Mouse (Mus musculus): ENCODE data around the gene Orm1.
A peak's percentile ranks its signal among the peaks of the same experiment; 100 is the strongest.

Gene Orm1

DNA sequence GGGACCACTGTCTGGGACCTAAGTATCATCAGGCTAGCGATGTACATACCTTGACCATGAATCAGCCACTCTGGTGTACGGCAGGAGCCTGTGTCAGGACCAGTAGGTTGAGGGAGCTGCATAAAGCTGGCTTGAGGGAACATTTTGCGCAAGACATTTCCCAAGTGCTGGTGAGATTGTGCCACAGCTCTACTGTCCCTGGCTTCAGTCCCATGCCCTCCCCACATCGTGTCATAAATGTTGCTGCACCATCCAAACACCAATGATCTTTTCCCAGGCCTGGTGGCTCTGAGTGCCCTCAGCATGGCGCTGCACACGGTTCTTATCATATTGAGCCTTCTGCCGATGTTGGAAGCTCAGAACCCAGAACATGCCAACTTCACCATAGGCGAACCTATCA is at the start of gene Orm1:
Gene Orm1 (plus strand): TSS at position 266 of the 400 bp plus-strand sequence.
- peak; percentile 16 to 19 for DNase-seq

DNA sequence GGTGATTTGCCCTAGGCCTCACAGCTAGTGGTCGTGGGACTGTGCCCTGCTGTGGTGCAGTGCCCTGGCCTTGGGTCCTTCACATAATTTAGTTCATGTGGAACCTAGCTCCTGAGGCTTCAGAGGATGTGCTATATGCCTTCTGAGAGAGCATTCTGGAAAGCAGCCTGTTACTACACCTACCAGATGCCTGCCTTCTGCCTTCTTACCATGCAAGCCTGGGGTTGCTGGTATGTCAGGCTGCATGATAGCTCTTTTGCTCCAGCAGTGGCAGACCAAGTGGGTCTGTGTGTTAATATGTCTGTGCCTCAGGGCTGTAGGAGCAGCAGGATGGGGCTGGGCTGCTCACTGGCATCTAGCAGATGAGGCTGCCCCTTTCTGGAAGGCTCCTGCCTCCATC is 48.7 kb upstream of the Orm1 start:
- no peak for DNase-seq

DNA sequence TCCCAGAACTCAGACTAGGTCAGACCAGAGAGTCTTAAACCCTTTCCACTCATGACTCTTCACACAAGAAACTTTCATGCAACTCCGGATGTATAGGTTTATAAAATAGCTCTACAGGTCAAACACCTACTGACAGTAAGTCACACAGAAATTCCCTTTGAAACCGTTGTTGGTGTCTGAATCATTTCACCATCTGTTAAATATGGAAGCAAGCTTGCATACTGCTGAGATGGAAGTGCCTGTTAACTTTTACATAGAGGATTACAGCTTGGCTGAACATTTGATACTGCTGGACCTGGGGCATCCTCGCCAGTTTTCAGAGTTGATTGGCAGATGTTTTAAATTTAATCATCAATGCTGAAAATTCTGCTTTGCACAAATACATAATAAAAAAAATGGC is 48.1 kb upstream of the Orm1 start:
- no peak for DNase-seq

DNA sequence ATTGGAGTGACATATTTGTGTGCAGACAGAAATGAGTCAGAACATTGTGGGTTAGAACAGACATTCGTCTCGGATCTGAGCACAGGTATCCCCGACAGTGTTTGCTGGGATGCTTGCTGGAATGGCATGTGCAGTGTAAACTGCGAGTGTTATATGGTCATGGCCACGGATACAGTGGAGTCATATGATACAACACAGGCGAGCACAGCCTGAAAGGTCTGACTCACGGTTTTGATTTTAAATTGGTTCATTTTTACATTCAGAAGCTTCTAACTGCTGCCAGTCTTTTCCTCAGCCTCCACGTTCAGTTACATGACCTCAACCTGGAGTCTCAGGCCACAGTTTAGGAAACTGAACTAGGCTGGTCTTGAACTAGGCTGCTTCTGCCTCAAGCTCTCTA is 47.5 kb upstream of the Orm1 start:
- no peak for DNase-seq

DNA sequence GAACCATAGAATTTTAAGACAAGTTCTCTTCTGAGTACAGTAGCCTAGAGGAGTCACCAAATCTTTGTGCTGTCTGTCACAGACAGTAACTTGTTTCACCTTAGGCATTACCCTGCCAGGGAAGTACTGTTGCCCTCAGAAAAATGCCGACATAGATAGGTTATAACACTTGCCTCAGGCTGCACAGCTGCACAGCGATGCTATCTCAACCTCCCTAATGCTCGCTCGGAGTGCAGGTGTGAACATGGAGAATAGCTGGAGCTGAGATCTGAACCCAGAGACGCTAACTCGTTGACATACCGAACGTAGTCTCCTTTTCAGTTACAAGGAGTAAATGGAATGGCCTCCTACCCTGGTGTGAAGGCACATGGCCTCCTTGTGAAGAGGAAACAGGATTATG is 46.2 kb upstream of the Orm1 start:
- no peak for DNase-seq

DNA sequence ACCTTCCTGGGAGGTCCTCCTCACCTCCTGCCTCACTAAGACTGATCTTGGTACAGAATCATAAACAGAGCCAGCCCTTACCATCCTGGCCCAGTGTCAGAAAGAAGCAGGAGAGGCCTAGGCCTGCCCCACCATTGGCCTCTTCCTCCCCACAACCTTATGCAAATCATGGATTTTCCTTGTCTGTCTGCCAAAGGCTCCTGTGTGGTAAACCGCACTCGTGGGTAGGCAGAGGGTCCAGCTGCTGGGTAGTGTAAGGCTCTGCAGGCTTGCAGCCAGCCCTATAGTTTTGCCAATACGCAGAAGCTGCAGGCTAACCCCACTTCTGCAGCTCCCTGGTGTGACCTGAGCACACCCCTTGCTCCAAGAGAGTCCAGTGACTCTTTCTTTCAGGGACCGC is 41.7 kb upstream of the Orm1 start:
- DNase-seq: peak in 1 of 2 experiments; percentile 49

DNA sequence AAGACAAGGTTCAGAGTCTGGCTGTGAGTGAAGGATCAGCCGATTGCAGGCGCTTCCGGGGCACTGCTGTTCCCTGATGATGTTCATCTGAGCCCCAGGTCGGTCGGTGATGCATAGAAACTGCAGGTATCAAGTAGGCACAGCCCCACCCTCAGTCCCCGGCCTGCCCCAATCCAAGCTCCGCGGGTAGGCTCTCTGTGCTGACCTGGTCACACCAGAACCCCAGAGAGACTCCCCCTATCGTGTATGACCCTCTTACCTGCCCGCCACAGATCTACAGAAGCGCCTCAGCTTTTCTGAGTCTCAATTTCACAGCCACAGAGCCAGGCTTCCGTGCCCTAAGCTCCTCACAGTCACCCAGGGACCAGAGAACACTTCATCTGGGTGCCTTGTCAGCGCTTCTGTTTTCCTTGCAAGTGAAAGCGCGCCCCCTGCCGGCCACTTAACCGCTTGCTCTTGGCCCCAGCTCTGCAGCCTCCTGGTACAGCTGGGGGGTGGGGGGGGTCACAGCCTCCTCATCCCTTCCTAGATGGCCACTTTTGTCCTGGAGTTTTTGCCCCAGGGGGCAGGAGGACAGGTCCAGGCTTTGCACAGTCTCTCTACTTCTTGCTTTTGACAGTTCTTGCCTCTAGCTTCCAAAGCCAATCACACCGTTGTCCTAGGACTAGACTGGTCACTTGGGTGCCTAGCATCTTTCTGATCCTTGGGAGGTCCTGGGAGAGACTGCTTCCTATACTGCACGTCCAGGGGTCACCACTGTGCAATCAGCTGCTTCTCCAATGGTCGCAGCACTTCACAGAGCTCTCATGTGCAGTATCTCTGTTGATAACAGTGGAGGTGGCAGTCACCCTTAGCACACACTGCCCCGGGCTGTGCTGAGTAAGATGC is 36.9 kb upstream of the Orm1 start:
- DNase-seq: peak; percentile 96 to 99

DNA sequence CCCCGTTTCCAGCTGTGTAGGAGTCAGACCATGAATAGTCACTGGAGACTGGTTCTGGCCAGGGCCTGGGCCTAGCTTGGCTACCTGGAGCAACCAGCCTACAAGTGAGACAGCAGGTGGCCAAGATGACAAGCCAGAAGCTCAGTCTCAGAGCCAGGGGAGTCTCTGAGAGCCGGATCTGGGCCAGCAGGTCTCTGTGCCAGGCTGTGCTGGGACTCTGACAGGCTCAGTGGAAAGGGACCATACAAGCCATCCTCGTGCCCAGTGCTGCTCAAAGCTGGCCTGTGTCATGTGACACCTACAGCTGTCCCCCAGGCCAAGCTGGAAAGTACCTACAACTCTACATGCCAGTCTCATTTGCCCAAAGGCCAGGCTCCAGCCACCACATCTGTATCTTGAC is 36.0 kb upstream of the Orm1 start:
- DNase-seq: peak; percentile 69 to 83

DNA sequence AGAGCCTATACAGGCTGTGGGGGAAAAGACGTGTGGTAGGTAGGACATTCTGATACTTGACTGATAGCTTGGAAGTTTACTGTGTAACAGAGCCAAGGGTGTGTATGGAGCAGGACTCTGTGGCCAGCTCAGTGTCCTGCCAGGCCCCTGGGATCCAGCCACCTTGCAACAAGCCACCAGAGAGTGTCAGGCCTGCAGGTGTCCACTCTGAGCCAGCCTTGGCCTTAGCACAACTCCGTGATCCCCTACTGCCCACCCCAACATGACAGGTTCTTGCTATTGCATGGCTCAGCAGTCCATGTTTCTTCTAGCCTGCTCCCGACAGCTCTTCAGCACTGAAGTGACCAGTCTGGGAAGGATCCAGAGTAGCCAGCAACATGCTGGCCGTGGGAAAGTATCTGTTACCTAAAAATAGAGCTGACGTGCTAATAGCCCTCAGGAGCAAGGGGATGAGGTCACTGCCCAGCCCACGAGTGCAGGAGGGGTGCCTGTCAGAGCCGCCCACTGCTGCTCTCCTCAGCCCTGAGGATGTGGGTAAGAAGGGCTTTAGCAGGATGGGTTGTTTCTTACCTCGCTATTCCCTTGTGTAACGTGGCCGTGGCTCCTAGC is 34.0 kb upstream of the Orm1 start:
- DNase-seq: peak; percentile 61 to 63

DNA sequence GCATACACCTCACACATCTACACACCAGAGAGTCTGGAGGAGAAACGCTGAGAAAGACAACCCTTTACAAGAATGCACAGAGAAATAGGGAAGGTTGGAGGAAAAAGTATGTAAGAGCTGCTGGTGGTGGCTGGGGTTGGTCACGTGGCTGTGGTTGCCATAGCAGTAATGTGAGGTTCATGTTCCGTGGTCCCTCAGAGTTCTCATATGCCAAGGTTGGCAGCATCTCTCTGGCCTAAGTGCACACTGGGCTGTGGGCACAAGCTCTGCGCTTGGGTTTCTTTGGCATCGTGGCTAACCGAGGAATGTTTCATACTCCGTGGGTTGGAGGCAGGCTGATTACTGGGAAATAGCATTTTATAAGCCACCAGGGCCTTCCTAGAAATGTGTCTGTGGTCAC is 32.9 kb upstream of the Orm1 start:
- DNase-seq: peak; percentile 75 to 82

DNA sequence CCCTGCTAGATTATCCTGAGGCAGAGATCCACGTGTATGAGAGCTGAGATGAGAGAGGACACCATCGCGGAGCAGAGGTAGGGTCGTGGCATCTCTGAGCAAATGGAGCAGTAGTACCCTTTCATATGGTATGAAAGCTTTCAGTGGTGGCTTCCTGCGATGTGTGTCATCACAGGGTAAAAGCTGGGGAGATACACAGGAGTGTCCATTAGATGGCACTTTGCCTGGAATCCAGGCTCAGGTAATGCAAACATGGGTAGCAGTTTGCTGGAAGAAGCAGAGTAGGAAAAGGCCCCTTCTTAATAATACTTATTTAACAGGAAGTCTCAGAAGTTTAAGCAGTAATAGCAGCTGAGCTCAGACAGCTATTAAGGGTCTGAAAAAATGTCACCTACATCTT is 30.3 kb upstream of the Orm1 start:
- DNase-seq: no peak

DNA sequence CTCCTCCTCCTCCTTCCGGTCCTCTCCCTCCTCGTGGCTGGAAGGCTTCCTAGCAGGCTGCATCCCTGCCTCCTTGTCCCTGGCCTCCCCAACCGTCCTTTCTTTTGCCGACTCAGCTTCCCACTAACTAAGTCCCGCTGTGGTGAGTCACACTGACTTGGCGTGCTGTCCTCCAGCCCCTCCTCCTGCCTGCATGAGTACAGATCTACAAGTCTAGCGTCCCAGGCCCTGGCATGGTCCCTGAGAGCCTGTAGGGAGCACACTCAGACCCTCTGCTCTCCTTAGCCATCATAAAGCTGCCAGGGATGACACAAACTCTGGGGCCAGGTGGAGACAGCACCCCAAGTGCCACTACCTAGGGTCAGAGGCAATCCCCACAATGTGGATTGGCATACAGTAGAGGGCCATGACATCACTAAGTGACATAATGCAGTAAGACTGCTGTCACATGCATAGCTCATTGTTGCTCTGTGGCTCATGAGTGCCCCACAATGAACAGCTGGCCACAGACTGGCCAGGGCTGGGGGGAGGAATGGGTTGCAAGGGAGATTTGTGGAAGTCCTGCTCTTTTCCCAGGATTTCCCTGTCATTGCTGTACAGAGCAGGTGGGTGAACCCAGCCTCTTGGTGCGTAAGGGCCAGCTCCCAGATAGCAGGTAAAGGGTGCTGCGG is 28.1 kb upstream of the Orm1 start:
- DNase-seq: peak in 1 of 2 experiments; percentile 51

DNA sequence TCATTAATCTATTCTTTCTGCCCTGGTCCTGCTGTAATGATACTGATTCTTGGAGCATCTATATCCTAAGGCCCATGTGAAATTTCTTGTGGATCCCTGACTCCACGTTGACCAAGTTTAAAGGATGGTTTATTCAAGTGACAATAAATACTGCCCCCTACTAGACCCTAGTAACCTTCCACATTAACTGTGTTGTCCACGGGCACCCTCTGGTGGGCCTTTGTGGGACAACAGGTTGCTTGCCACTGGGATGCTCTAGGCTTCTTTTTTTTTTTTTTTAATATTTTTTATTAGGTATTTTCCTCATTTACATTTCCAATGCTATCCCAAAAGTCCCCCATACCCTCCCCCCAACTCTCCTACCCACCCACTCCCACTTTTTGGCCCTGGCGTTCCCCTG is 24.8 kb upstream of the Orm1 start:
- peak; percentile 91 to 93 for DNase-seq

DNA sequence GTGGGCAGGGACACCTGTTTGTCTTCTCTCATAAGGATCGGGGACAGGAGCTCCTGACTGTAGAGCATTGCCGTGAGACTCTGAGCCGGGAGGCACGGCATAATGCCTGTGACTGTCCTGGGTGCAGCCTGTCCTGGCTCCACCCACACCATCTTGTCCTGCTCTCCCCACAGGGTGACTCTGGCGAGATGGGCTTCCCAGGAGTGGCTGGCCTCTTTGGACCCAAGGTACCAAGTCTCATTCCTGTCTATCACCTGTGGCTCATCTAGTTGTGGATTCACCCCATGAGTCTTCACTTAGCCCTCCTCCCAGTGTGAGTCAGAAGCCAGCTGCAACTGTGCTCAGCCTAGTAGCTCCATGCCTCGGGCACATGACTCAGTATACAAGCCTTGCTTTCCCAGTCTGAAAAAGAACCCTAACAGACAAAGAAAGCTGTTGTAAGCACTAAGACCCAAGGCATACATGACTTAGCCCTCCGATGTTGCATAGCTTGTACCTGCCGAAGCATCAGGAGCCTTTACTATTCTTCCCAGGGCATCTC is 21.0 kb upstream of the Orm1 start:
- no peak for DNase-seq

DNA sequence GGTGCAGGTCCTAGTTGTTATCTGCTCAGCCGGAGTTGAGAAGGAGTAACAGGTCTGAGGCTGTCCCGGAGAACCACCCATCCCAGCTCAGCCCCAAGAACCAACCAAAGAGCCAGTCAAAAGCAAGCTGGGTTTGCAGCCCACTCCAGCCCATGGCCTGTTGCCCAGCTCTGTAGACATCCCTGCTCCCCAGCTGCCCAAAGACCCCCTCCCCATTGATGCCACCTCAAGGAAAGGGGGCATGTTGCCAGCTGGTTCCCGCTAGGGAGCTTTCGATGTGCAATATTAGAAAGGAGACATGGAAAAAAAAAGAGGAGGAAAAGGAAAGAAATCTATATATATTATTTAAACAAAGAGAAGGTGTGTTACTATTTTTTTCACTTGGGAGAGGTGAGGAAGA is 11.0 kb upstream of the Orm1 start:
- peak in 1 of 2 experiments; percentile 52 for DNase-seq

DNA sequence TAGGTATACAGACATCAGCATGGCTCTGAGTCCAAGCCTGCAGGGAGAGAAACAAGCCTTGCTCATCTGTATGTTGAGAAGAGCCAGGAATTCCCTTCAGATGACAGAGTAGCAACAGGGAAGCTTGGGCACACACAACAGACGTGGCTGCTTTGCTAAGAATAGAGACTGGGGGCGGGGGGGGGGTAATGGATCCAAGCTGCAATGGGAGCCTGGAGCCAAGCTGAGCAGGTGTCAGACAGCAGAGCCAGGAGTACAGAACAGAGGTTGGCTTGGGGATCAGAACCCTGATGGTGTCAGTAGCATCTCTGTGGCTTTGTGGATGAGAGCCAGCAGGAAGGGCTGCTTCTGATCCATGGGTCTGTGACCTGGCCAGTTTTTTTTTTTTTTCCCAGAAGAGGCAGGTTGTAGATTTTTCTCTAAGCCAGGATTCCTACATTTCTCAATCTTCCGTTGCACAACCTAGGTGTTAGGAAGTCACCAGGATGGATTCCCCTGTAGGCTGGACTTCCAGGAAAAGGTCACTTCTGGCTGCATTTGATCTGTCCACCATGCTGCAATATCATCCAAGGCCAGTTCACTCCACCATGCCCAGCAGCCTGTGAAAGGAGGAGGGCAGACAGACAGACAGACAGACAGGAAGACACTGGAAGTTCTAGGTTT is 5.8 kb upstream of the Orm1 start:
- peak; percentile 78 to 86 for DNase-seq

DNA sequence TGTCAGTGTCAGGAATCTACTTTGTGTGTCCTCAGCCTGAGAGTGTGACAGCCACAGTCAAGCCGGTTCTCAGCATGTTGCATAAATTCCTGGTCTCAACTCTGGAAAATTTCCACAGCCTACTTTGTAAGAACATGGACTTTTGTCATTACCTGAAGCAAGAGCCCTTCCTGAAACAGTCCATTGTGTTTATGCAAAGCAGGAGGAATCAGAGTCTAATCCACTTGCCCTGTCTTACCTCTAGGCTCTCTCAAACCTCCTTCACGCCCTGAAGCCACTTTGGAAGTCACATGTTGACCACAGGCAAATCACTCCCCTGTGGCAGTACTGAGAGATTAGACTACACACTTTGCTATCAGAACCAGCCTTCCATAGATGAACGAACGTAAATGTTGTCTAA is 1.9 kb upstream of the Orm1 start:
- DNase-seq: no peak

DNA sequence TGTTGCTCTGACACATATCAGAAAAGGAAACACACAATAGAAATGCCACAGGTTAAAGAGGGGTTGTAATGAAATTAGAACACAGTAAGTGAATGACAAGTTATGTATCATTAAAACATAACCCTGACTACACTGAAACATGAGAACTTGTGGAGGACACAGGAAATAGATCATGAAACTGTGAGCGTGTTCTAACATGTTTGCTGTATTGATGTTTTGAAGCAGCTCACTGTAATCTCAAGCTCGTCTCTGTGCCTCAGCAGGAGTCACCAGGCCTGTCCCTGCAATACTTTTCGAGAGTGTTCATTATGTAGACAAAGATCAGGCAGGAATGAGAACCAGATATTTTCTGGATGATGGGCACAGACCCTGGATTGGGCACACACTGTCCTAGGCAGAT is 752 bp upstream of the Orm1 start:
- DNase-seq: no peak

DNA sequence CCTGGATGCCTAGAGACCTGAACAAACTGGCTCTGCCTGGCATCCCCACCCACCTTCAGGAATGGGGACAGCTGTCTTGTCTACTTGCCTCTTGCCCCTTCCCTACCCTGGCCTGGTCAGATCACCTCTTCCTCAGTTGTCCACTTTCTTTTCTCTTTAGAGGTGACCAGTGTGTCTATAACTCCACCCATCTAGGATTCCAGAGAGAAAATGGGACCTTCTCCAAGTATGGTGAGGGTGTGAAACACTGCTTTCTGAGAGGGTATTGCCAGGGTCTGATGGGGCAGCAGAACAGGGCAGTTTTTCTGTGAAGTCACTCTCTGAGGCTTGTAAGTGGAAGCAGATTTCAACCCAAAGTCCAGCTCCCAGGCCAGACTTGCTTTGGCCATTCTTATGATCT is 901 bp downstream of the Orm1 start:
- no peak for DNase-seq

DNA sequence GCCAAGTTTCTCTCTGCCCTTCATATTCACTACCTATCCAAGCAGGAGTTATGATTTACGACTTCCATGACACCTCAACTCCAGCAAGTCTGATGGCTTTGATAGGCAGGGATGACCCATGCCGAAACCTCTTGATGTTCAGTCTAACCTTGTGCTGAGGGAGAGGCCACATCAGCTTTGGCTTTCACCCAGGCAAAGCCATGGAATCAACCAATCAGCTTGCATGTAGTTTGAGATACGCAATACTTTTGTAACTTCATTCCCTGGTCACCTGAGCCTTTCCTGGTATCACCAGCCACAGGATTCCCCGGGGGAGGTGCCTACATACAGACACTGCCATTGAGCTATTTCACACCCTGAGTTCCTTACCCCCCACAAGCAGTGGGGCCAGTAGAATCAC is 2.3 kb downstream of the Orm1 start:
- DNase-seq: no peak

DNA sequence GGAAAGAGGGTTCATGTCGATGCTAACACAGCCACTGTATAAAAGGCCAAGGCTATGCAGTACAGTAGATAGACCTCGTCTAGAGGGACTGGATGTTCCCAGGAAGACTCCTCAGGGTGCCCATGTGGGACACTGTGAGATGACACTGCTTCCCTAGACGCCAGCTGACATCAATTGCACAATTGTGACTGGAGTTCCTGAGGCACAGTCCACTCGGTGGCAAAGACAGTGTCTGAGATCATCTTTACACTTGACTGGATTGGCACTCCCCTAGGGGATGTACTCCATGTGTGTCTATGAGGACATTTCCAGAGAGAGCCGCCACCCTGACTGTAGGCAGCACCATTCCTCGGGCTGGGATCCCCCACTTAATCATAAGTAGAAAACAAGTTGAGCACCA is 4.2 kb downstream of the Orm1 start:
- no peak for DNase-seq

DNA sequence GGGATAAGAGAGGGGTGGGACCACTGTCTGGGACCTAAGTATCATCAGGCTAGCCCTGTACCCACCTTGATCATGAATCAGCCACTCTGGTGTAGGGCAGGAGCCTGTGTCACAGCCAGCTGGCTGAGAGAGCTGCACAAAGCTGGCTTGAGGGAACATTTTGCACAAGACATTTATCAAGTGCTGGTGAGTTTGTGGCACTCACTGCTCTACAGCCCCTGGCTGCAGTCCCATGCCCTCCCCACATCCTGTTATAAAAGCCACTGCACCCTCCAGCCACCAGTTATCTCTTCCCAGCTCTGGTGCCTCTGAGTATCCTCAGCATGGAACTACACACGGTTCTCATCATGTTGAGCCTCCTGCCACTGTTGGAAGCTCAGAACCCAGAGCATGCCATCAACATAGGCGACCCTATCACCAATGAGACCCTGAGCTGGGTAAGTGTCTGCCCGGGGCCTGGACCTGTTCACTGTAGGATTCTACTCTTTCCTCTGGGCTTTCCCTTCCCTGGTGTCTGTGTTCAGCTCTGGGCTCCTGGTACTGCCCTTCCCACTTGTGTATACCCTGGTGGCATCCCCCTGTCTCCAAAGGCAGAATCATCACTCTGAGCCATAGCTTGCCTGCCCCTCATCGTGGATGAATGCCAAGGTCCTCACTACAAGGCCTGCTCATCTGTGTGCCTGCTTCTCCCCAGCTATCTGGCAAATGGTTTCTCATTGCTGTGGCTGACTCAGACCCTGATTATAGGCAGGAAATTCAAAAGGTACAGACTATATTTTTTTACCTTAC is 11.7 kb downstream of the Orm1 start, which contains the start of gene Orm3:
Gene Orm3 (plus strand): TSS at position 286 of the 789 bp plus-strand sequence.
- peak; percentile 49 to 63 for DNase-seq

Measured in cerebellum, postnatal 10 days (tissue).